Mouse (Mus musculus) hematopoietic stem cell, adult 5-6 weeks (primary cell): ENCODE results near the gene Srpk1. TPM values are rescaled to one million over a fixed set of nuclear protein-coding genes. Genes with fewer than 3 reads are reported as not detected.

Experiments used
- ATAC-seq, 2 experiments: fragments of 125-278 bp in 1 of 2; replicated peaks in 1 of 2; 2 replicates each; pipeline ENCODE4 v1.8.0; 2016 to 2017; ENCODE audit warnings: inconsistent platforms in 2 of 2, mild to moderate bottlenecking in 2 of 2, moderate number of reproducible peaks in 2 of 2, low read depth in 1 of 2, moderate TSS enrichment in 1 of 2; ENCODE audit not compliant: low FRiP score in 2 of 2, poor library complexity in 2 of 2, severe bottlenecking in 2 of 2, insufficient read depth in 1 of 2, low TSS enrichment in 1 of 2
- total RNA-seq: library from RNA; stranded (forward); fragments of 172-1452, 232-1000 nt; gene quantifications from 2 replicates; pipeline ENCODE4 v1.2.3, GENCODE M21; 2017

Gene Srpk1
- total RNA-seq, 1 experiment from 2014 or later: 123 TPM

GRCm38 (mm10) chr17:28621381-28622299, 869 bp downstream of the Srpk1 start:
- ATAC-seq: 0 out of 4 replicates have a peak, but pooled peaks of 1 of the 2 experiments have one; percentile 34

- no peak for ATAC-seq
Observed at GRCm38 (mm10) chr17:28618775-28619174, 3.7 kb downstream of the Srpk1 start.

GRCm38 (mm10) chr17:28618124-28618523, 4.4 kb downstream of the Srpk1 start:
- no peak for ATAC-seq

GRCm38 (mm10) chr17:28617636-28618035, 4.9 kb downstream of the Srpk1 start:
- ATAC-seq: no peak

- ATAC-seq: no peak
Observed at GRCm38 (mm10) chr17:28615332-28615731, 7.2 kb downstream of the Srpk1 start.

- no peak for ATAC-seq
Observed at GRCm38 (mm10) chr17:28613096-28613495, 9.4 kb downstream of the Srpk1 start.

- ATAC-seq: no peak
Observed at GRCm38 (mm10) chr17:28612603-28613002, 9.9 kb downstream of the Srpk1 start.

- no peak for ATAC-seq
Observed at GRCm38 (mm10) chr17:28609543-28609942, 13.0 kb downstream of the Srpk1 start.

- ATAC-seq: no peak
Observed at GRCm38 (mm10) chr17:28601557-28602250, 20.8 kb downstream of the Srpk1 start.

- ATAC-seq: no peak
Observed at GRCm38 (mm10) chr17:28600780-28601179, 21.7 kb downstream of the Srpk1 start.

GRCm38 (mm10) chr17:28593965-28594364, 28.5 kb downstream of the Srpk1 start:
- no peak for ATAC-seq

GRCm38 (mm10) chr17:28592998-28593397, 29.5 kb downstream of the Srpk1 start:
- peak; percentile 75 for ATAC-seq

- ATAC-seq: no peak
Observed at GRCm38 (mm10) chr17:28591476-28591875, 31.0 kb downstream of the Srpk1 start.

GRCm38 (mm10) chr17:28590596-28590995, 31.9 kb downstream of the Srpk1 start:
- no peak for ATAC-seq

- no peak for ATAC-seq
Observed at GRCm38 (mm10) chr17:28588591-28588990, 33.9 kb downstream of the Srpk1 start.

- no peak for ATAC-seq
Observed at GRCm38 (mm10) chr17:28586509-28586908, 36.0 kb downstream of the Srpk1 start.

GRCm38 (mm10) chr17:28581056-28581455, 41.5 kb downstream of the Srpk1 start:
- no peak for ATAC-seq

- ATAC-seq: peak; percentile 53 to 65
Observed at GRCm38 (mm10) chr17:28580396-28580795, 42.1 kb downstream of the Srpk1 start.
